Mouse (Mus musculus): Measurements from ENCODE around the gene Slc16a5.

DNA sequence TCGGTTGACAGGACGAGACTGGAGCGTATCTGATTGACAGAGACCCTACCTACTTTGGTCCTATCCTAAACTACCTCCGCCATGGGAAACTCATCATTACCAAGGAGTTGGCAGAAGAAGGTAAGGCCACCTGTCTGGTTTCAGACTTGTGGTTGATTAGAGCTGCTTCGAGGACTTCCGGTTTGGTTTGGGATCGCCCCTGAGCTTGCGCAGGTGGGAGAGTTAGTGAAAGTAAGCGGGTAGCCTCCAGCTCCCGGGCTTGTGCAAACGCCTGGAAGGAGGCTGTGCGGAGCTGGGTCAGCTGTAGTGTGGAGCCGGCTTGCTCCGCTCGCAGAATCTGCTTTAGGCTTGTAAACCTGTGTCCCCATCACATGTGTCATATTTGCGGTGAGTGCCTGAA lies 40.3 kb upstream of the Slc16a5 start:
- TF ChIP-seq E2F4 (IDR thresholded peaks at IDR 0.05; ENCODE audit: borderline replicate concordance, low read depth, low read length) (no peak), TCF12 (IDR thresholded peaks at IDR 0.05; ENCODE audit: low read depth, low read length) (no peak), UBTF (IDR thresholded peaks at IDR 0.05; ENCODE audit: borderline replicate concordance, insufficient read depth, low read depth, low read length) (no peak), NELFE (IDR thresholded peaks at IDR 0.05; ENCODE audit: low read depth, low read length) (no peak), CTCF (IDR thresholded peaks at IDR 0.05 in 2 of 3, conservative IDR thresholded peaks at IDR 0.05 in 1 of 3; ENCODE audit: control insufficient read depth in 1 of 3, insufficient read depth in 1 of 3, low read depth in 2 of 3, low read length in 3 of 3, poor library complexity in 1 of 3, severe bottlenecking in 1 of 3) (no peak), EP300 (IDR thresholded peaks at IDR 0.05; ENCODE audit: low read depth in 1 of 2, low read length in 2 of 2) (no peak), ZC3H11A (IDR thresholded peaks at IDR 0.05; ENCODE audit: low read depth, low read length) (no peak), MAX (IDR thresholded peaks at IDR 0.05; ENCODE audit: low read length) (no peak), TAL1 (IDR thresholded peaks at IDR 0.05; ENCODE audit: low read length) (no peak), POLR2A (IDR thresholded peaks at IDR 0.05; ENCODE audit: control insufficient read depth in 1 of 2, insufficient read depth in 1 of 2, low read depth in 1 of 2, low read length in 2 of 2, poor library complexity in 1 of 2) (no peak), RAD21 (IDR thresholded peaks at IDR 0.05; ENCODE audit: low read depth, low read length) (no peak), POLR2AphosphoS2 (IDR thresholded peaks at IDR 0.05; ENCODE audit: low read length) (no peak), MAFK (IDR thresholded peaks at IDR 0.05; ENCODE audit: borderline replicate concordance, low read depth, low read length) (no peak)
